Mouse (Mus musculus): ENCODE results near the gene Olfr1238.

Olfr1238 gene

DNA sequence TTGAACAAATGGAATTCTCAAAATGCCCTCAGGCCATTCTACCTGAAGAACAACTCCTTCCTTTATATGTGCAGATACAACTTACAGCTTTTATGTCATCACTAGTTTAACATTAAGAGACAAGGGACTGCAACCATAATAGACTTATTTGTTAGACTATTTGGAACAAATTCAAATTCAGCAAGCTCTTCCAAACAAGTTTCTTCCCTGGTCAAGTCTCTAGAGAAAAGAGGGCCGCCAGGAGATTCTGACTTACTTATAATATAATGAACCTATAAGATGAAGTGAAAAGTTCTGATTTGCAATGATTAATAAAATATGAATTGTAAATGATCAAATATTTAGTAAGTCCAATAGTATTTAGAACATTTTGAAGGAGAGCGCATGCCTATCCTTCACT, at the start of gene Olfr1238:
TSS of gene Olfr1238 (minus strand) at position 101 of the 400 bp plus-strand sequence.
- no peak for DNase-seq (ENCODE audit: extremely low read depth, low read depth, low spot score)

DNA sequence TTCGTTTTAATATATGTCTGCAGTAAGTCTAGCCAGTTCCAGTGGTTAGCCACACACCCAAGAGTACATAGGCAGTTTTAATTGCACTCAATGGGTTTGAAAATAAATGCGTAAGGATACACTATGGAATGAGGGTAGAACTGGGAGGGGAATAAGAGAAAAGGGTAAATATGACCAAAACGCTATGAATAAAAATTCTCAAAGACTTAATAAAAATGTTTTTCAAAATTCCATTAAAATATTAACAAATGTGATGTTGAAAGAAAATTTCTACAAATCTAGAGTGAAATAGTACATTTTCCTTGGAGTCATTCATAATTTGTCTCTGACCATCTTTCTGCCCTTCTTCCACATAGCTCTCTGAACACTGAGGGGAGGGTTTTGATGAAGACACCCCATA, 33.4 kb upstream of the Olfr1238 start, which contains the start of gene Olfr1240:
TSS of gene Olfr1240 (minus strand) at position 101 of the 400 bp plus-strand sequence.
- DNase-seq (ENCODE audit: extremely low read depth, low read depth, low spot score), result no peak

DNA sequence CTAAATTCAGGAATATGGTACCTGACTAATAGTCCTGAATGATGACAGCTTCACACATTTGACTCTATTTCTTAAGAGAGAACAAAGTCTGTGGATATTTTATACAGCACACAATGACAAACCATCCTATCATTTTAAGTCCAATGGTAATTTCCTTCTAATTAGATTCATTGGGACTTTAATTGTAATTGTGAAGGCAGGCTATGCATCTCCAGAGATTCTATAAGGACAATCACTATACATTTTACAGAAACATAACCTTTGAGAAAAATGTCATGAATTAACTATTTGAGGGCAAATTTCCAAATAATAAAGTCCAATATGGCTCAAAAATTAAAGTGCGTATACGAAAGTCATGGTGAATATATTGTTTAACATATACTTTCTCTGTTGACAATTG, 10.8 kb upstream of the Olfr1238 start, which contains the start of gene Olfr1239:
TSS of gene Olfr1239 (minus strand) at position 101 of the 400 bp plus-strand sequence.
- DNase-seq (ENCODE audit: extremely low read depth, low read depth, low spot score), result no peak

DNA sequence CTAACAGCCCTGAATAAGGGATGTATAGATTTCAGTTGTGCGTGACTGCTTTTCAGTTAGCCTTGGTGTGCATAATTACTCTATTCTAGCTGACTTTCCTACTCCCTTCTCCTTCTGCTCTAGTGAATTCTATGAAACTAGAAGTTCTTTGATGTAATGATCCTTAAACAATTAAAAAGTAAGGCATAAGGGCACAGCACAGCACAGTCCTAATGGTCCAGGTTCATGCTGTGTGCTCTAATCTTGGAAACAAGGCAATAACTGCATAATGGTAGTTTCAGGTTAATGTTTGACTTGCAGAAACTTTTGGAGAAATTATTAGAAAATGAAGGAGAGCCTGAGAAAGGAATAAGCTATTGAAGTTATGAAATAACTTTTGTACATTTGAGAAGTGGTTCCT, 5.1 kb upstream of the Olfr1238 start:
- no peak for DNase-seq (ENCODE audit: extremely low read depth, low read depth, low spot score)

DNA sequence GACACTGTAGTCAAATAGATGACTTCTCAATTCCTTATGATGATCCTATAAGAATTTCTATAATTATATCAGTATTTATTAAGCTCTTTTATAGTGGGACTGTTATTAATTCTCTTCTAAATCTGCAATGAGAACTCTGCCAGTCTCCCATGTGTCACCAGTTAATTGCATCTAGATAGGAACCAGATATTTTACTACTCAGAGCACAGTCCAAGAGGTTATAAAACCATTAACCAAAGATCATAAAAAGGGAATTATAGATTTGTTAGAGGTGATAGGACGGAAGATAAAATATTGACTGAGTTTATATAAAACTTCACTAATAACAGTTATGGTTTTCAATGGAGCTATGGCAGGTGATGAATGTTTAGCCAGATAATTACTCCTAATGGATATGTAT, 8.6 kb downstream of the Olfr1238 start:
- DNase-seq (ENCODE audit: extremely low read depth, low read depth, low spot score), result no peak

DNA sequence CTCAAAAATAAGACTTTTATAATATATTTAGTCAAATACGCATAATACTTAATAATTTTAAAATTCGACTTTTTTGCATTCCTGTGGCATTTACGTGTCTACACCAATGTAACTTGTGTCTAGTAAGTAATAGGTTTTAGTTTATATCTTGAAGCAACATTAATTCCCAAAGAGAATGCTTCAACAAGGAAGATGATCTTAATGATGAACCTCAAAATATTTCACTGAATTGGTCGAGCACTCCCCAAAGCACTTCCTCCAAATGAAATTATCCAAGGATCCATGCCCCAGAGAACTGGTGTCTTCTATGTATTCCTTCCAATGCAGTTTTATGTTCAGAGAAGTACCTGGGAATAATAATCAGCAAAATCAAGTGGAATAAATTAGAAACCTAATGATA, 44.7 kb downstream of the Olfr1238 start, which contains the start of gene Olfr1234:
TSS of gene Olfr1234 (minus strand) at position 101 of the 400 bp plus-strand sequence.
- no peak for DNase-seq (ENCODE audit: extremely low read depth, low read depth, low spot score)
